Mouse (Mus musculus) embryonic facial prominence, embryonic 12.5 days (tissue): Measurements from ENCODE around the gene Ddx50. TPM values are rescaled to one million over a fixed set of nuclear protein-coding genes. Genes with fewer than 3 reads are reported as not detected.
A peak's percentile ranks its signal among the peaks of the same experiment; 100 is the strongest.

ENCODE experiments used
- ATAC-seq: fragments of 200-750 bp; cut with Nextera tagmentation; 2 replicates; pipeline ENCODE4 v1.8.0; 2017; ENCODE audit not compliant: insufficient number of reproducible peaks, insufficient read depth, low FRiP score, low TSS enrichment
- H3K27ac ChIP-seq: fragments of 300-500 bp; sonication (generic); 2 replicates; pipeline ENCODE4 v1.5.1; 2016; ENCODE audit warnings: mild to moderate bottlenecking
- H3K27me3 ChIP-seq: fragments of 300-500 bp; sonication (generic); 2 replicates; pipeline ENCODE4 v1.6.1; 2016; ENCODE audit warnings: mild to moderate bottlenecking, moderate library complexity
- H3K36me3 ChIP-seq: fragments of 300-500 bp; sonication (generic); 2 replicates; pipeline ENCODE4 v1.6.1; 2016; ENCODE audit warnings: mild to moderate bottlenecking
- H3K4me1 ChIP-seq: fragments of 300-500 bp; sonication (generic); 2 replicates; pipeline ENCODE4 v1.6.1; 2016
- H3K4me2 ChIP-seq: fragments of 300-500 bp; sonication (generic); replicated peaks from 2 replicates; pipeline ENCODE4 v1.6.1; 2016; ENCODE audit warnings: mild to moderate bottlenecking, moderate library complexity
- H3K4me3 ChIP-seq: fragments of 300-500 bp; sonication (generic); 2 replicates; pipeline ENCODE4 v1.5.1; 2016; ENCODE audit warnings: mild to moderate bottlenecking
- H3K9ac ChIP-seq: fragments of 300-500 bp; sonication (generic); 2 replicates; pipeline ENCODE4 v1.6.1; 2016; ENCODE audit warnings: mild to moderate bottlenecking, moderate library complexity
- H3K9me3 ChIP-seq: fragments of 300-500 bp; sonication (generic); 2 replicates; pipeline ENCODE4 v1.6.1; 2016; ENCODE audit warnings: mild to moderate bottlenecking, moderate library complexity
- WGBS: fragments of 180-500 bp; shearing (Covaris S2); methylation state at CpG from one replicate; pipeline ENCODE4 v1.1.7; 2016; 5-methylcytosine and 5-hydroxymethylcytosine counted together
- polyA plus RNA-seq: library from polyadenylated mRNA; unstranded; fragments of >200 nt; fragmentation: Nextera tagmentation; extraction: Ambion mirVana; gene quantifications from 2 replicates; pipeline ENCODE4 v1.2.1, GENCODE M21; 2016

The Ddx50 gene
- polyA plus RNA-seq, 1 experiment from 2014 or later, result 176 TPM

- Histone ChIP-seq H3K27ac (no peak overlapping the region), H3K9ac (no peak overlapping the region), H3K27me3 (no peaks in the 10 kb centered on the region), H3K4me2 (no peak overlapping the region), H3K4me1 (no peaks in the 10 kb centered on the region), H3K36me3 (no peaks in the 10 kb centered on the region), H3K4me3 (no peak overlapping the region), H3K9me3 (no peaks in the 10 kb centered on the region)
- 83% methylated on average over 5 of the region's 5 CpGs for WGBS
- no peak for ATAC-seq
Measured at GRCm38 (mm10) chr10:62668043-62668442, 17.0 kb upstream of the Ddx50 start.

- H3K9ac ChIP-seq, result no peak overlapping the region
- H3K9me3 ChIP-seq, result no peaks in the 10 kb centered on the region
- no peak overlapping the region for H3K4me3 ChIP-seq
- 0 out of 2 replicates have a peak overlapping the region, but pooled peaks have one; percentile 23 for H3K27ac ChIP-seq
- no peaks in the 10 kb centered on the region for H3K4me1 ChIP-seq
- H3K4me2 ChIP-seq, result 0 out of 2 replicates have a peak overlapping the region, but pooled peaks have one; percentile 14
- H3K27me3 ChIP-seq, result no peaks in the 10 kb centered on the region
- ATAC-seq, result no peak
- H3K36me3 ChIP-seq, result no peaks in the 10 kb centered on the region
- WGBS, result 62% methylated on average over 27 of the region's 27 CpGs
Measured at GRCm38 (mm10) chr10:62664963-62665590, 14.1 kb upstream of the Ddx50 start.

GRCm38 (mm10) chr10:62664171-62664570 lies 13.2 kb upstream of the Ddx50 start:
- 84% methylated on average over 10 of the region's 10 CpGs for WGBS
- no peaks in the 10 kb centered on the region for H3K9me3 ChIP-seq
- no peak overlapping the region for H3K4me2 ChIP-seq
- no peak overlapping the region for H3K4me3 ChIP-seq
- H3K27me3 ChIP-seq, result no peaks in the 10 kb centered on the region
- ATAC-seq, result no peak
- no peak overlapping the region for H3K9ac ChIP-seq
- H3K36me3 ChIP-seq, result no peaks in the 10 kb centered on the region
- H3K27ac ChIP-seq, result no peak overlapping the region
- H3K4me1 ChIP-seq, result no peaks in the 10 kb centered on the region

DNA sequence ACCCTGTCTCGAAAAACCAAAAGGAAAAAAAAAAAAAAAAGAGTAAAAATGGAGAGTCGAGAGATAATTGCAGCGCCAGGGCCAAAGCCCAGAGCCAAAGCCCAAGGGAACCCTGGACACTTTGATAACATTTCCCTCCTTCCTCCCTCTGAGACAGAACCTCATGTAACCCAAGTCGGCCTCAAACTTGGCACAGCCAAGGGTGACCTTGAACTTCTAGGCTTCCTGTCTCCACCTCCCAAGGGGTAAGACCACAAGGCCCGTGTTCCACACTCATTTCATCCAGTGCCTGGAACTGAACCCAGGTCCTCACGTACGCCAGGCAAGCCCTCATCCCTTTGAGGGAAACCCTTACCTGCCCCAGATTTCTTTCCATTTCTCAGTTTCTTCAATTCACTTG lies 5.7 kb upstream of the Ddx50 start:
- no peaks in the 10 kb centered on the region for H3K9me3 ChIP-seq
- WGBS, result 82% methylated on average over 7 of the region's 7 CpGs
- ATAC-seq, result no peak
- H3K9ac ChIP-seq, result no peak overlapping the region
- H3K27ac ChIP-seq, result no peak overlapping the region
- no peak overlapping the region for H3K4me2 ChIP-seq
- no peaks in the 10 kb centered on the region for H3K27me3 ChIP-seq
- H3K4me1 ChIP-seq, result no peaks in the 10 kb centered on the region
- H3K36me3 ChIP-seq, result no peaks in the 10 kb centered on the region
- H3K4me3 ChIP-seq, result no peak overlapping the region

GRCm38 (mm10) chr10:62651961-62652360 lies 943 bp upstream of the Ddx50 start:
- WGBS, result 17% methylated on average over 3 of the region's 3 CpGs
- H3K36me3 ChIP-seq, result 0 out of 2 replicates have a peak, but pooled peaks cover 2% of the 10 kb centered on the region
- H3K27ac ChIP-seq, result peak overlapping the region; percentile 95
- no peaks in the 10 kb centered on the region for H3K9me3 ChIP-seq
- ATAC-seq, result no peak
- peak overlapping the region; percentile 95 for H3K4me3 ChIP-seq
- peaks cover 10% of the 10 kb centered on the region for H3K4me1 ChIP-seq
- H3K9ac ChIP-seq, result peak overlapping the region; percentile 44
- H3K27me3 ChIP-seq, result no peaks in the 10 kb centered on the region
- peak overlapping the region; percentile 78 for H3K4me2 ChIP-seq

DNA sequence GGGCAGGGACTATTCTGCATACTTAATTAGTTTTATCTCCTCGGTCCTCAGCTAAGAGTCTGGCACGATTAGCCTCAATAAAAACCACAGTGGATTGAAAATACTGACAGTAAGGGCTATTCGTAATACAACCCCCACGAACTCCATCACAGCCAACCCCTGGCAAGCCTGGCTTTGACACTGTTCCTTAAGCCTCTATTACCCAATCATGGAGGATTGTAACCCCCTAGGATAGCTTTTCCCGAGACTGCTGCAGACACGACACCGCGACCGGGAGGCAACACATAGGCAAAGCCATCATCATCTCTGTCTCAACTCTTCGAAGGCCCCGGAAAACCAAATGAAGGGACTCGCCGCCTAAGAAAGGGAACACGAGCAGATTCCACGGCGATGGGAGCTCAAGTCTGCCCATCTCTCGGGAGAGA lies 648 bp downstream of the Ddx50 start:
- H3K27ac ChIP-seq, result peak overlapping the region; percentile 95
- peaks cover 10% of the 10 kb centered on the region for H3K4me1 ChIP-seq
- H3K36me3 ChIP-seq, result peaks cover 11% of the 10 kb centered on the region
- no peaks in the 10 kb centered on the region for H3K27me3 ChIP-seq
- peak overlapping the region; percentile 88 for H3K9ac ChIP-seq
- no peak for ATAC-seq
- H3K4me2 ChIP-seq, result peak overlapping the region; percentile 78
- peak overlapping the region; percentile 95 for H3K4me3 ChIP-seq
- H3K9me3 ChIP-seq, result no peaks in the 10 kb centered on the region
- under 1% methylated on average over 17 of the region's 17 CpGs for WGBS

DNA sequence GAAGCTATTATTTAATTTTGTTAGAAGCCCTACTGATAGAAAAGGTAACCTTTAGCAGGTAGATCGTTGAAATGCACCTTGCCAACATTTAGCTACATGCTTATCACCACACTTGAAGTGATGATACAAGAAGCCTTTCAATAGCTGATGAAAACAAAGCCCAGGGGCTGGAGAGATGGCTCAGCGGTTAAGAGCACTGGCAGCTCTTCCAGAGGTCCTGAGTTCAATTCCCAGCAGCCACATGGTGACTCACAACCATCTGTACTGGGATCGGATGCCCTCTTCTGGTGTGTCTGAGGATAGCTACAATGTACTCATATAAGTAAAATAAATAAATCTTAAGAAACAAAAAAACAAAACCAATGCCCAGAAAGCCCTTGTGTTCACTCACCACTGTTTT lies 46.9 kb downstream of the Ddx50 start:
- peaks cover 5% of the 10 kb centered on the region; the same call in 1 of the 2 replicates for H3K4me1 ChIP-seq
- H3K4me3 ChIP-seq, result no peak overlapping the region
- no peak for ATAC-seq
- H3K27me3 ChIP-seq, result no peaks in the 10 kb centered on the region
- H3K9me3 ChIP-seq, result no peaks in the 10 kb centered on the region
- 88% methylated on average over 3 of the region's 3 CpGs for WGBS
- H3K27ac ChIP-seq, result no peak overlapping the region
- H3K36me3 ChIP-seq, result no peaks in the 10 kb centered on the region
- H3K4me2 ChIP-seq, result no peak overlapping the region
- no peak overlapping the region for H3K9ac ChIP-seq

DNA sequence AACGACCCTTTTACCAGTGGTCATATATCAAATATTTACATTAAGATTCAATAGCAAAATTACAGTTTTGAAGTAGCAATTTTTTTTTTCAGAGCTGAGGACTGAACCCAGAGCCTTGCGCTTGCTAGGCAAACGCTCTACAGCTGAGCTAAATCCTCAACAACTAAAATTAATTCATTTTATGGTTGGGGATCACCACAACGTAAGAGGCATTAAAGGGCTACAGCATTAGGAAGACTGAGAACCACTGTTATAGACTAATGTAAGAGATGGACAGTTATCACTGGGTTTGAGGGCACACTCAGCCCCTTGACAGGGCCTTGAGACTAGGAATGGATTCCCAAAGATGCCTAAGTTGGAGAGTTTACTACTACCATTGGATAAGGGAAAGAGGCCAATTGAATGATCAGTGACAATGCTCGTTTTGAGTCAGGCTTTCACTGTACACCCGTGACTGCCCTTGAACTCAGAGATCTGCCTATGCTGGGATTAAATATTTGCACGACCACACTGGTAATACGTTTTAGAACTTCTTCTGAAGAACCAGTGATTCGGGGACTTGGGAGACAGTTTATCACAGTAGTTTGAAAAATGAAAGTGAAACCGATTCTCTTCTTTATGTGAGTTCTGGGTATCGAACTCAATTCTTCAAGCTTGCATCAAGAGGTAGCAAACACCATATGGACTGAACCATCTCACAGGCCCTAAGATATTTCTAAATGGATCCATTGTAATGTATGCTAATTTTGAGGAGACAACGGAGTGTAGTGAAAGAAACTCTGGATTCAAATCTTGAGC lies 47.6 kb downstream of the Ddx50 start:
- Histone ChIP-seq H3K4me1 (peaks cover 5% of the 10 kb centered on the region; the same call in 1 of the 2 replicates), H3K4me2 (peak overlapping the region; percentile 93; the same call in 1 of the 2 replicates), H3K4me3 (no peak overlapping the region), H3K9ac (no peak overlapping the region), H3K27me3 (no peaks in the 10 kb centered on the region), H3K27ac (no peak overlapping the region), H3K36me3 (peaks cover 2% of the 10 kb centered on the region), H3K9me3 (no peaks in the 10 kb centered on the region)
- WGBS, result 90% methylated on average over 12 of the region's 12 CpGs
- no peak for ATAC-seq

GRCm38 (mm10) chr10:62602177-62603040 lies 48.6 kb downstream of the Ddx50 start, which contains the start of gene Ddx21:
Gene Ddx21, minus strand, starts transcription at chr10:62602281.
- Histone ChIP-seq H3K27me3 (no peaks in the 10 kb centered on the region), H3K4me3 (peak within 1 kb of the TSS; percentile 95), H3K27ac (peak within 1 kb of the TSS; percentile 77), H3K4me2 (peak within 1 kb of the TSS; percentile 93), H3K9me3 (no peaks in the 10 kb centered on the region), H3K4me1 (peaks cover 5% of the 10 kb centered on the region; the same call in 1 of the 2 replicates), H3K9ac (peak within 1 kb of the TSS; percentile 78), H3K36me3 (peaks cover 12% of the 10 kb centered on the region)
- peak; percentile 94 for ATAC-seq
- 7% methylated on average over 53 of the region's 53 CpGs for WGBS

- ATAC-seq, result peak; percentile 74; the same call in 1 of the 2 replicates
Measured at GRCm38 (mm10) chr10:62601833-62602176, 49.2 kb downstream of the Ddx50 start.

DNA sequence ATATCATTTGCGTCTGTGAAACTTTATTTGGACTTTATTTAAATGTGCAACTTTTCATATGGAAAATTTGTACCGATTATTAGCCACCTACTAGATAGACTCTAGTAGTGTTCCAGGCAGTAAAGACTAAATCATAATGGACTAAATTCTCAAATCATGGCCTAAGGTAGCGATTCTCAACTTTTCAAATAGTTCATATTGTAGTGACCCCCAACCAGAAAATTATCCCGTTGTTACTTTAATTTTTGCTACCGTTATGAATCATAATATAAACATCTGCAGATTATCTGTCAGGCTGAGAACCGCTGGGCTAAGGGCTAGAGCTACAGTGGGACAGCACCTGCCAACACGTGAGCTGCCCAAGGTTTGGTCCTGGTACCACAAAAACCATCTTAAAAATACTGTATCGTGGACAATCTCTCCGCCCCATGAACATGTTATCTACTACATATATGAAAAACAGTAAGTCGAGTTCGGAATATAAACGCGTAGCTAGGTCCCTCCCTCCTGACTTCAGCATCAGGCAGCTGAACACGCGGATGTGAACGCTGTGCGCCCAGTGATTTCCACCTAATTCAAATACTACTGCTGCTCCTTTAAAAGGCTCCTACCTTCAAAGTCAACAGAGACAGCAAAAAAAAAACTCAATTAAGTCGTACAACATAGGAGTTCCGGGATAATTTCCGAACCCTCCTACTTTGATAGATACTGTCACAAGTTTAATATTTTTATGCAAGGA lies 49.8 kb downstream of the Ddx50 start:
- peak overlapping the region; percentile 95 for H3K4me3 ChIP-seq
- no peak overlapping the region for H3K27ac ChIP-seq
- H3K36me3 ChIP-seq, result peaks cover 15% of the 10 kb centered on the region
- H3K9me3 ChIP-seq, result no peaks in the 10 kb centered on the region
- H3K4me2 ChIP-seq, result peak overlapping the region; percentile 93
- WGBS, result 11% methylated on average over 20 of the region's 20 CpGs
- no peaks in the 10 kb centered on the region for H3K27me3 ChIP-seq
- no peak for ATAC-seq
- peaks cover 5% of the 10 kb centered on the region; the same call in 1 of the 2 replicates for H3K4me1 ChIP-seq
- peak overlapping the region; percentile 78 for H3K9ac ChIP-seq

More at GRCm38 (mm10) chr10:62601833-62602176, 49.2 kb downstream of the Ddx50 start:
- peaks cover 13% of the 10 kb centered on the region for H3K36me3 ChIP-seq
- peak overlapping the region; percentile 93 for H3K4me2 ChIP-seq
- H3K9ac ChIP-seq, result peak overlapping the region; percentile 78
- no peaks in the 10 kb centered on the region for H3K9me3 ChIP-seq
- H3K27me3 ChIP-seq, result no peaks in the 10 kb centered on the region
- H3K4me1 ChIP-seq, result peaks cover 5% of the 10 kb centered on the region; the same call in 1 of the 2 replicates
- peak overlapping the region; percentile 95 for H3K4me3 ChIP-seq
- under 1% methylated on average over 23 of the region's 23 CpGs for WGBS
- H3K27ac ChIP-seq, result peak overlapping the region; percentile 77
